Mouse (Mus musculus): Measurements from ENCODE around the gene Inip.

The Inip gene

DNA sequence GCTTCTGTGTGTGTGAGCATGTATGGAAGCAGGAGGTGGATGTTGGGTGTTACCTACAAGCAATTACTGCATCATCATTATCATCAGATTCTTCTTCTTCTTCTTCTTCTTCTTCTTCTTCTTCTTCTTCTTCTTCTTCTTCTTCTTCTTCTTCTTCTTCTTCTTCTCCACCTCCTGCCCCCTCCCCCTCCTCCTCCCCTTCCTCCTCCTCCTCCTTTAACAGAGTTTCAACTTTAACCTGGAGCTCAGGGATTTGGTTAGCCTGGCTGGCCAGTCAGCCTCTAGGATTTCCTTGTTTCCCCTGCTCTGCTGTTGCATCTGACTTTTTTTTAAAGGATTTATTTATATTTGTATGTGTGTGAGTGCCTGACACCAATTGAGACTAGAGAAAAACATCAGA is at the start of gene Inip:
Inip (minus strand) TSS at position 101 of the 400 bp plus-strand sequence.
- no peak for DNase-seq (ENCODE audit: low spot score)

- peak; percentile 58 for DNase-seq (ENCODE audit: low spot score)
These were observed 48.8 kb upstream of the Inip start for GRCm38 (mm10) chr4:59850181-59850580.

DNA sequence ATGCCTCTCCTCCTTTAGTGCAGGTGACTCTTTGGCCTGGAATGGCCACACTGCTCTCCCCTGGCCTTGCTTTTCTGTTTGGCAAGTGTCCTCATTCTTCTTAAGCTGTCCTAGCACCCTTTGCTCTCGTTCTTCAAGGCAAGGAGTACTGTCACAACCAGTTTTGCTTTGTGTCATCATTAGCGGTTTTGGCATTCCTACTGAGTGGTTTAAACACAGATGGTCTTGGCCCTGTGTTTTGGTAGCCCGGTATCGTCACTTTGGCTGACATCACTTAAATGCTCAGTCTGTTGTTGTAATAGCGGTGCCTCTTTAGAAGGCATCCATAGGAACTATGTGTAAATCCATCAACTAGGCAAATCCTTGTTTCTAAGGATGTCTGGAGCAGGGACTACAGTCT is 46.1 kb upstream of the Inip start:
- no peak for DNase-seq (ENCODE audit: low spot score)

DNA sequence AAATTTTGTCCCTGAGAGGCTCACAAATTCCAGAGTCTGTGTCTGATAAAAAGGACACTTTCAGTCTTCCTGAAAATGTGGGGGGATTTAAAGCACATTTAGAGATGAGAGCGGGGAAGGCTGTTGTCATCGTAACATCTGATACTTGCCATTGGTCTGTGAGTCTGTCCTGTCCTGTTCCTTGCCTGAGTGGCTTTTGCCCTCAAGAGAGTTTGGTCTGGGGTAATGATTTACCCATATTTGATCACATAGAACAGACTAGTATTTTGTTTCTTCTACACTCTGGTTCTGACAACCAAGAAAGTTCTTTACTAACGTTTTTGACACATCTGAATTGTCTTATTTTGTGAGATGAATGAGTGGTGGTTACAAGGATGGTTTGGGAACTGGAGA is 43.9 kb upstream of the Inip start:
- no peak for DNase-seq (ENCODE audit: low spot score)

DNA sequence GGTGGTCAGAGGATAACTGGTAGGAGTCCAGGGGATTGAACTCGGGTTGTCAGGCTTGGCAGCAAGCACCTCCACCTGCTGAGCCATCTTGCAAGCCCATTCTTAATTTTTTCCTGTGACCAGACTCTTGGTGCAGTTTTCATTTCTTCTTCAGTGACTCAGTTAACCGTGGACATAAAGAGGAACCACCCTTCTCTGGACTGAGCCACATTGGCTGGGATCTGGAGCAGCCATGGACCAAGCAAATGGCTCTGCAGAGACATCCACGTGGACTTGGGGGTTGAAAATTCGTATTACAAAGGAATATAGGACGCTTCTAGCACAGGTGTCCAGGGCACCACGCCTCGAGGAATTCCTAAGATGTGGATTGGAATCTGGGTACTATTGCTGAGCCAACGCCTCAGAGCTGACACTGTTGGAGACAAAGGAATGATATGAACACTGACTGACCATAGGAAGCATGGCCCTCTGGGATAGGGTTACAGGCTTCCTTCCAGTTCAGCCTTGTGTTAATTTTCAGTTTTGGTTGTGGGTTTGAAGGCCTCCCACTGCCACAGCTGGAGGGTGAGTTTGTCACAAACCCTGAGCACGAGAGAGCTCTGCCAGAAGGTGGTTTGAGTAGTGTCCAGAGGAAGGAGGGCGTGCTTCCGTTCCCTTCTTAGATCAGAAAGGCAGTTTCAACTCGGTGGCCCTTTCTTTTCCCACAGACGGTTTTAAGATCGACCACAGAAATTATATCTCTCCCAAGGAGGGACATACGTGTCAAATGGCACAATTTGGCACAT is 43.3 kb upstream of the Inip start:
- no peak for DNase-seq (ENCODE audit: low spot score)

DNA sequence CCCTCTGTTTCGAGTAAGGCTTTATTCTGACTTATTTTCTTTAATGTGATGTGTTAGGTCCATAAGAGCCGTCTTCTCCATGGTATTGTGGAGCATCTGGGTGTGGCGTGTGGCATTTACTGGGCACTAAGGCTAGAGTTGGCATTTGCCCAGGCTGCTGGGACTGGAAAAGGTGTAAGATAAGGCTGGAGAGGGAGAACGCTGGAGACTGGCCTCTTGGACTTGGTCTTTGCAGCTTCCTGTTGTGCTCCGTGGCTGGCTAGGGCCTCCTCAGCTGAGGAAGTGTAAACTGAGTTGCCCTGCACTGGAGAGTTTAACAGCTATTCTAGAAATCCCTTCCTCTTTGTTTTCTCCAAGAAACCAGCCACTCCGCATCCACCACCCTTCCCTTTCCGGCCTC is 36.3 kb upstream of the Inip start:
- DNase-seq (ENCODE audit: low spot score): no peak

DNA sequence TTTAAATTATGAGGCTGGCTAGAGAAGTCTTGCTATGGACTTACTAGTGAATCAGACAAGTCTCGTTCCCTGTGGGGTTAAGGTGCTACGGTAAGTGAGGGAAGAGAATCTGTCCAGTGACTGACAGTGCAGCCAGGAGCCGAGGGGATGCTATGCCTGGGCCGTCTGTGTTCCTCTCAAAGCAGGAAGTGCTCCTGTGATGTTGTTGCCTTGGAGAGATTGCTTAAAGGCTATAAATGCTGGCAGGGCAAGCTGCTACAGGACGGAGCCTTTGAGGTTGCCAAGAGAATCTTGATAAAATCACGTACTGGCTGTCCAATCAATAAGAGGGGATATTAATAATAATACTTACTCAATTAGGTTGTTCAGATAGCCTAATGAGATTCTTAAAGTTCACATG is 31.4 kb upstream of the Inip start:
- DNase-seq (ENCODE audit: low spot score): no peak

DNA sequence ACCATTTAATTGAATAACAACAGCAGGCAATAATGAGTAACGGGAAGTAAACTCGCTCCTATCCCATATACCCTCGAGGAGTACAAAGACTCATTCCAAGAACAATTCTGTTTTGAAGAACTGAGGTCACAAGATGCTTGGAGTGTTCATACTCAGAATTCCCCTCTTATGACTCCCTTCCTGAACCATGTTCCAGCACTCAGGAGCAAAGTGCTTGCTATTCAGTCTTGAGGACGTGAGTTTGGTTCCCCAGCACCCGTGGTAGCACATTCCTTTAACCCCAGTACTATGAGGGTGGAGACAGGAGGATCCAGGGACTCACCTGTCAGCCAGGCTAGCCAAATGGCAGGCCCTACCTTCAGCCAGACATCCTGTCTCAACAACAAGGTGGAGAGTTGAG is 29.6 kb upstream of the Inip start:
- no peak for DNase-seq (ENCODE audit: low spot score)

DNA sequence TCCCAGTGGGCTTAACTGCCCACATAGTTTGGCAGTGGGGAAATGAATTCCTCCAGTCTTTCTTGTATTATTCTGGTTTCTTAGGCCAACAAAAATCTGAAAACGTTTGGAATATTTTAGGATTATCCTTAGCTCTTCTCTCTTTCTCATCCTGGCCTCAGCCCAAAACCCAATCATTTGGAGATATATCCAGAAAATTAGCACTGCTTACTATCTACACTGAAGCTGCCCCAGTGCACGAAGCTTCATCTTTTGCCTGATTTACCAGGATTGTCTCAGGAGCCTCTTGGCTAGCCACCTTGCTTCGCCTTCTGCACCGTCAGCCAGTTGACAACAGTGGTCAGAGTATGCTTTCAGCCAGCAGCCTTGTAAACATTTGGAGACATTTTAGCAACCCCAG is 27.7 kb upstream of the Inip start:
- DNase-seq (ENCODE audit: low spot score): no peak

- DNase-seq (ENCODE audit: low spot score): no peak
These were observed 25.0 kb upstream of the Inip start for GRCm38 (mm10) chr4:59826381-59826780.

DNA sequence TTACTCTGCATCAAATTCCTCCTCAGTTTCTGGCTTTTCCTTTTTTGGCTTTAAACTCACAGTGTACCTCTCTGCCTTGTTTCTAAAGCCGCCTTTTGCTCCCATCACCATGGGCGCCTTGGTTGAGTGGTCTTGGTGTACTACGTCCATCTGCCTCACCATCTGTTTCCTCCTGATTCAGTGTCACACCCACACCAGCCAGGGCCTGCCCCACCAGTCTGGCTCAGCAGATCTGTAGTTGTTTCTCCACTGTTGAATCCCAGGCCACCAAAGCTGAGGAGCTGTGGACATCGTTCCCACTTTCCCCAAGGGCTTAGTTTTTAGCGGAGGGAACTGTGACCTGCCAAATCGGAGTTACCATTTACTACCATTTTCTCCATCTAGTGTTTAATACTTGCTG is 24.2 kb upstream of the Inip start:
- DNase-seq (ENCODE audit: low spot score): no peak

- no peak for DNase-seq (ENCODE audit: low spot score)
These were observed 23.5 kb upstream of the Inip start for GRCm38 (mm10) chr4:59824860-59825259.

GRCm38 (mm10) chr4:59823470-59823869 is 22.1 kb upstream of the Inip start:
- DNase-seq (ENCODE audit: low spot score): no peak

DNA sequence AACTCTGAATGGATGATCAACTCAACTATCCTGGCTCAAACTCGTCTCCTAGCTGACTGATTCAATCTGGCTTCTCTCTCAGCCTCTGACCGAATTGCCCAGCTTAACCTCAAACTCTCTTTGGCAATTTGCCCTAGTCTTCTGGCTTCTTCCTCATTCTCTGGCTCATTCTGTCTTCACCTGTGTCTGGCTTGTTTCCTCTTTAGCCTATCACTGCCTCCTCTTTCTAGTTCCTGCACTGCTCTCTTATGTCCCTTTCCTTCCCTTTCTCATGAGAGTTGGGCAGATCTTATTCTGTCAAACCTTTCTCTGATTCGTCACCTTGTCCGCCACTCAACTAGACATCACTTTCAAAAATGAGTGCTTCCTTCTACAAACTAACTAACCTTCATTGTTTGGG is 20.7 kb upstream of the Inip start:
- DNase-seq (ENCODE audit: low spot score): no peak

GRCm38 (mm10) chr4:59821516-59821915 is 20.1 kb upstream of the Inip start:
- no peak for DNase-seq (ENCODE audit: low spot score)

DNA sequence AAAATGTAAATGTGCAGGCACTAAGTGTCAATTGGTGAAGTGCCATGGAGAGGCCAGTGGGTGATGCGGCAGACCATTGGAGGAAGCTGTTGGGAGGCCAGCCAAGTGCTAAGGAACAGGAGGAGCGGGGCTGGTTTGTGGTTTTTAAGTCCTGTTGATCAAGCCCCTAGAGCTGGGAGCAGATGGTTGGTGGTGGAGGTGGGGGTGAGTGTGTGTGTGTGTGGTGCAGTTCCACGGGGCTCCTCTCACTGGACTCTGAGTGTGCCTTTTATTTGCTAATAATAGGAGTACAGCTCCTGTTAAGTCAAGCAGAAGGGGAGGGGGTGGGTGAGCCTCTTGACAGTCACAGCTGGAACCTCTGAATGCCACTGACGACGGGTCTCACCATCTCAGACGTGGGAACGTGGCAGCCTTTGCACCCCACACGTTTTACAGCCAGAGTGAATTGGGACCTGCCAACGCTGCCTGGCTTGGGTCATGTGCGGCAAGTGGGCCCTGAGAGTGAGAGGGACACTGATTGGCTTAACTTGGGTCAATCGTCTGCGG is 18.2 kb upstream of the Inip start:
- DNase-seq (ENCODE audit: low spot score): no peak

DNA sequence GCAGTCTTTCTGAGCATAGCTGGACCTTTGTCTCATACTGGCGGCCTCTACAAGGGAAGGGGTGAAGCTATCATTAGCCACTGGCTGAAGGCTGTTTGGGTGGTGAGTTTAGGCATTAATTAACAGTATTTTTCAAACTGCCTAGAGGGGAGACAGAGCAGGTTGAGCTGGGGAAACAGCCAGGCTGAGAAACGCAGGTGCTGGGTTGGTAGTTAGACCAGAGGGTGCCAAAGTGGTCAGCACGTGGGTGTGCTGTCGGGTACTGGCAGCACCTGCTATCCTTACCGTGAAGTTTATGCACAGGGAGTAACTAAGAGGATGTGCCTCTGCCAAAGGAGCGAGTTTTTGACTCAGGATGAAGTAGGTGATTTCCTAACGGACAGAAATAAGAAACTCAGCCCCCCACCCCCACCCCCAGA is 17.7 kb upstream of the Inip start:
- no peak for DNase-seq (ENCODE audit: low spot score)

DNA sequence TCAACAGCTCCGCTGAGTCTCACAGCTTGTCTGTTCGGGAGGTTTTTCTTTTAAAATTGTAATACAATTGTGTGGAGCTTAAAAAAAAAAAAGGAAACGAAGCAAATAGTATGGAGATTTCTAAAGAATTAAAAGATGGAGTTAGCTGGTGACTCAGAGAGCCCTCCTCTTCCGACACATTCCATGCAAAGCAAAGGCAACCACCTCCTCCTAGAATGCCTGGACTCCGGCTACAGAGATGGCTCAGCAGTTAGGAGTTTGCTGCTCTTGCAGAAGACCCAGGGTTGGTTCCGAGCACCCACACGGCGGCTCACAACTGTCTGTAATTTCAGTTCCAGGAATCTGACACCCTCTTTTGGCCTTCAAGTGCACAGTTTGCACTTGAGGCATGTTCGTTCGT is 17.1 kb upstream of the Inip start:
- DNase-seq (ENCODE audit: low spot score): no peak

DNA sequence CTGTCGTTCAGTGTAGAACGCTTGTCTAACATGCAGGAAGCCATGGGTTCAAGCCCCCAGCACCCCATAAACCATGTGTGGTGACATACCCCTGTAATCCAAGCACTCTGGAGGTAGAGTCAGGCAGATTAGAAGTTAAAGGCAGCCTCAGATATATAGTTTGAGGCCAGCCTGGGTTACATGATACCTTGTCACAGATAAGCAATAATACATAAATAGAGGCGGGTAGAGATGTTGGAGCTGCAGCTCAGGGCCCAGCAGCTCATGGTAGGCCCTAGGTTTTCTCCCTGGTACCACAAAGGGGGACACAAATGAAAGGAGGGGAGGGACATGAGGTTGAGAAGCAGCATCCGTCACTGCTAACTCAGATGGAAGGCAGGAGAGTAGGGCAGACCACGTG is 16.4 kb upstream of the Inip start:
- no peak for DNase-seq (ENCODE audit: low spot score)

DNA sequence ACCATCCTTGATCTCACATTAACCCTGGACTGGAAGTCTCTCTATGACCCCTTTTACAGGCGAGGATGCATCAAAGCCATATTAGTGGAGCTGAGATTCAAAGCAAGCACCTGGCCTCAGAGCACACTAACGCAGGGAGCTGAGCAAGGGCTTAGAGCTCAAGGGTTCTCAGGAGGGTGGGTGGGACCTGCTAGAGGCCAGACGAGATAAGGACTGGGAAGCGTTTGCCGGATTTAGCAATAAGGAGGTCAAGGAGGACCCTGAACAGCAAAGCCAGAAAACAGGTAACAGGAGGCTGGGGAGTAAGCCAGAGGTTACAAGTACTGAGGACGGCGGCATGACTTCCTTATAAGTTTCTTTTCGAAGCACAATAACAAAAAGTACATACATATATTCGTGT is 15.1 kb upstream of the Inip start:
- DNase-seq (ENCODE audit: low spot score): no peak

DNA sequence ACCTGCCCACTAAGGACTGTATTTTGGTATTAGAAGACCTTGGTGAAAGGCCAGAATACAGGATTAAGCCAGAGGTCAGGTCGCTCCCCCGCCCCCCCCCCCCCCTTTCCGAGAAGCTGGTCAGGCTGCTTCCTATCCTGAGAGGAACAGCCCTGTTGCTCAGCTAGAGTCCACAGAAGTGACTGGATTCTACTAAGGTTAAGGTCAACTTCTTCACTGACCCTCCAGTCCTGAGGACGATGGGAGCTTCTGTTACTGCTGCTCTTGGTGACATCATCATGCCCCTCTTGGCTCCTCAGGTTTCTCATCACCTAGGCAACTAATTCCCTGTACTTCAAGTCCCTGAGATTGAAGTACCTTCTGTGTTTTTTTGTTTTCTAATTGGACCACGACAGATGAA is 14.6 kb upstream of the Inip start:
- DNase-seq (ENCODE audit: low spot score): no peak

DNA sequence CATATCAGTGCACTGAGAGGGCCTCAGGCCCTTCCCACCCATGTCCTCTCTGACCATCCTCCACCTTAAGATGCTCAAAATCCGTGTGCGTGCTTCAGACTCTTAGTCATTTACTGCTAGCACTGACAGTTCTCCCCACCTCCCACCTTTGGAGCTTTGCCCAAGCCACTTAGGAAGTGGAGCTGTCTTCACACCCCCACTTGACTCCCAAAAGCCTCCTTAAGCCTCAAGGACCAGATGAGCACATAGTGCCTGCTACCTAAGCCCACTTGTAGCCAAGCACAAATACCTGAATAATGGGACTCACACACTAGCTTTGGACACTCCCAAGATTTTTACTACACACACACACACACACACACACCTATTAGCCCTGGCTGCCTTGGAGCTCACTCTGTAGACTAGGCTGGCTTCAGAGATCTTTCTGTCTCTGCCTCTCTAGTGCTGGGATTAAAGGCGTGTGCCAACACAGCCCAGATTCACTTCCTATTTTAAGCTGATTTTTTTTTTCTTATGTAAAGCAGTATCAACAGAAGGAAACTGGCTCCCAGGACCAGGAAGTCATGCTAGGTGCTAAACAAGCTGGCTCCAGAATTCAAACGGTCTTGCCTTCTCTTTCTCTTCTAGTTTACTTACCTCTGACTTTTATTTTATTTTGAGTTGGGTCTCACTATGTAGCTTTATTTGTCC is 13.9 kb upstream of the Inip start:
- DNase-seq (ENCODE audit: low spot score): no peak

GRCm38 (mm10) chr4:59814094-59814493 is 12.7 kb upstream of the Inip start:
- DNase-seq (ENCODE audit: low spot score): no peak

- no peak for DNase-seq (ENCODE audit: low spot score)
These were observed 7.0 kb upstream of the Inip start for GRCm38 (mm10) chr4:59808396-59808795.

Data from left cerebral cortex, adult 11 months (tissue).